Mouse (Mus musculus): Measurements from ENCODE around the gene Fam71f2. TPM values are rescaled to one million over a fixed set of nuclear protein-coding genes. Genes with fewer than 3 reads are reported as not detected.

Fam71f2 gene
- total and polyA plus RNA-seq, 3 experiments: 0.84 TPM; not detected in 2

- Histone ChIP-seq H3K4me1 (ENCODE audit: control insufficient read depth in 1 of 2, insufficient read depth in 2 of 2, low read length in 2 of 2) (no peaks in the 10 kb centered on the region), H3K27me3 (ENCODE audit: control insufficient read depth in 1 of 2, insufficient read depth in 2 of 2, low read length in 2 of 2) (peaks cover 39 to 57% of the 10 kb centered on the region in 2 experiments), H3K79me2 (ENCODE audit: control insufficient read depth, insufficient read depth, low read length, poor library complexity) (no peaks in the 10 kb centered on the region), H3K27ac (ENCODE audit: control insufficient read depth, low read depth, low read length) (no peak overlapping the region), H3K36me3 (ENCODE audit: control insufficient read depth in 1 of 2, insufficient read depth in 2 of 2, low read length in 2 of 2) (no peaks in the 10 kb centered on the region), H3K4me3 (ENCODE audit: control insufficient read depth in 1 of 2, insufficient read depth in 1 of 2, low read depth in 2 of 2, low read length in 2 of 2) (no peak overlapping the region), H3K9ac (ENCODE audit: control insufficient read depth, low read depth, low read length, poor library complexity, severe bottlenecking) (no peak overlapping the region), H3K9me3 (replicated peaks; ENCODE audit: insufficient read depth, low read length) (no peaks in the 10 kb centered on the region)
- no peak for DNase-seq (ENCODE audit: low read depth, low spot score)
- TF ChIP-seq MAX (IDR thresholded peaks at IDR 0.05; ENCODE audit: low read length): no peak
- TF ChIP-seq ZMIZ1 (IDR thresholded peaks at IDR 0.05; ENCODE audit: low read depth, low read length): no peak
- TF ChIP-seq BHLHE40 (IDR thresholded peaks at IDR 0.05; ENCODE audit: borderline replicate concordance, low read depth, low read length): no peak
These were observed 15.0 kb upstream of the Fam71f2 start for GRCm38 (mm10) chr6:29264456-29264781.

GRCm38 (mm10) chr6:29266936-29267335, 12.5 kb upstream of the Fam71f2 start:
- H3K36me3 ChIP-seq (ENCODE audit: control insufficient read depth in 1 of 2, insufficient read depth in 2 of 2, low read length in 2 of 2): peaks cover 0 to 3% of the 10 kb centered on the region in 2 experiments; a peak in 1 of 4 replicates
- H3K9ac ChIP-seq (ENCODE audit: control insufficient read depth, low read depth, low read length, poor library complexity, severe bottlenecking): no peak overlapping the region
- H3K9me3 ChIP-seq (replicated peaks; ENCODE audit: insufficient read depth, low read length): no peaks in the 10 kb centered on the region
- H3K4me3 ChIP-seq (ENCODE audit: control insufficient read depth in 1 of 2, insufficient read depth in 1 of 2, low read depth in 2 of 2, low read length in 2 of 2): no peak overlapping the region
- no peaks in the 10 kb centered on the region for H3K79me2 ChIP-seq (ENCODE audit: control insufficient read depth, insufficient read depth, low read length, poor library complexity)
- no peak overlapping the region for H3K27ac ChIP-seq (ENCODE audit: control insufficient read depth, low read depth, low read length)
- peaks cover 34 to 44% of the 10 kb centered on the region in 2 experiments for H3K27me3 ChIP-seq (ENCODE audit: control insufficient read depth in 1 of 2, insufficient read depth in 2 of 2, low read length in 2 of 2)
- DNase-seq (ENCODE audit: low read depth, low spot score): no peak
- H3K4me1 ChIP-seq (ENCODE audit: control insufficient read depth in 1 of 2, insufficient read depth in 2 of 2, low read length in 2 of 2): peaks cover 0 to 4% of the 10 kb centered on the region in 2 experiments; a peak in 1 of 4 replicates
- TF ChIP-seq ELF1 (IDR thresholded peaks at IDR 0.05; ENCODE audit: low read depth, low read length) (no peak), TAL1 (IDR thresholded peaks at IDR 0.05; ENCODE audit: low read length) (no peak), ZC3H11A (IDR thresholded peaks at IDR 0.05; ENCODE audit: low read depth, low read length) (no peak), EP300 (IDR thresholded peaks at IDR 0.05; ENCODE audit: low read depth in 1 of 2, low read length in 2 of 2) (no peak), UBTF (IDR thresholded peaks at IDR 0.05; ENCODE audit: borderline replicate concordance, insufficient read depth, low read depth, low read length) (no peak), CTCF (IDR thresholded peaks at IDR 0.05 in 2 of 3, conservative IDR thresholded peaks at IDR 0.05 in 1 of 3; ENCODE audit: control insufficient read depth in 1 of 3, insufficient read depth in 1 of 3, low read depth in 2 of 3, low read length in 3 of 3, poor library complexity in 1 of 3, severe bottlenecking in 1 of 3) (no peak), TBP (IDR thresholded peaks at IDR 0.05; ENCODE audit: low read depth, low read length) (no peak), POLR2AphosphoS5 (IDR thresholded peaks at IDR 0.05; ENCODE audit: borderline replicate concordance, low read depth, low read length) (no peak), MYB (IDR thresholded peaks at IDR 0.05; ENCODE audit: low read depth, low read length) (no peak), GATA1 (IDR thresholded peaks at IDR 0.05; ENCODE audit: low read depth, low read length) (no peak), POLR2AphosphoS2 (IDR thresholded peaks at IDR 0.05; ENCODE audit: low read length) (no peak), USF2 (IDR thresholded peaks at IDR 0.05; ENCODE audit: borderline replicate concordance in 1 of 2, insufficient read depth in 1 of 2, low read depth in 1 of 2, low read length in 2 of 2) (no peak), ETS1 (IDR thresholded peaks at IDR 0.05; ENCODE audit: low read depth, low read length) (no peak), ZKSCAN1 (IDR thresholded peaks at IDR 0.05; ENCODE audit: low read depth, low read length) (no peak), POLR2A (IDR thresholded peaks at IDR 0.05; ENCODE audit: control insufficient read depth in 1 of 2, insufficient read depth in 1 of 2, low read depth in 1 of 2, low read length in 2 of 2, poor library complexity in 1 of 2) (no peak), NELFE (IDR thresholded peaks at IDR 0.05; ENCODE audit: low read depth, low read length) (no peak), E2F4 (IDR thresholded peaks at IDR 0.05; ENCODE audit: borderline replicate concordance, low read depth, low read length) (no peak), KAT2A (conservative IDR thresholded peaks at IDR 0.05; ENCODE audit: low read depth, low read length) (no peak)
